Mouse (Mus musculus) lung, postnatal 36 days (tissue): ENCODE results near the gene Pde9a.
"Not testable (repeated sequence)": the region's sequence is repeated elsewhere in the genome, so short reads cannot be mapped to it uniquely, and the experiment has no call there.

Experiments used
- DNase-seq: peaks from one replicate; pipeline ENCODE4 v3.0.0; 2022; ENCODE audit warnings: mixed read lengths

The Pde9a gene

GRCm38 (mm10) chr17:31385671-31386665 lies at the start of gene Pde9a:
Pde9a (plus strand) TSS chr17:31386210.
- DNase-seq, result peak; percentile 80

GRCm38 (mm10) chr17:31339769-31340168 lies 46.2 kb upstream of the Pde9a start:
- DNase-seq, result no peak

- DNase-seq, result no peak
Measured at GRCm38 (mm10) chr17:31342191-31342590, 43.8 kb upstream of the Pde9a start.

- peak; percentile 88 for DNase-seq
Measured at GRCm38 (mm10) chr17:31344172-31344801, 41.7 kb upstream of the Pde9a start.

GRCm38 (mm10) chr17:31344816-31345215 lies 41.2 kb upstream of the Pde9a start:
- DNase-seq, result no peak

GRCm38 (mm10) chr17:31348129-31348528 lies 37.9 kb upstream of the Pde9a start:
- DNase-seq, result peak; percentile 21

GRCm38 (mm10) chr17:31349388-31349787 lies 36.6 kb upstream of the Pde9a start:
- DNase-seq, result no peak

GRCm38 (mm10) chr17:31351984-31352383 lies 34.0 kb upstream of the Pde9a start:
- no peak for DNase-seq

- no peak for DNase-seq
Measured at GRCm38 (mm10) chr17:31353255-31353654, 32.8 kb upstream of the Pde9a start.

GRCm38 (mm10) chr17:31354684-31355083 lies 31.3 kb upstream of the Pde9a start:
- not testable (repeated sequence) for DNase-seq

GRCm38 (mm10) chr17:31355792-31356502 lies 30.1 kb upstream of the Pde9a start:
- no peak for DNase-seq

- no peak for DNase-seq
Measured at GRCm38 (mm10) chr17:31360582-31360981, 25.4 kb upstream of the Pde9a start.

GRCm38 (mm10) chr17:31365586-31366166 lies 20.3 kb upstream of the Pde9a start:
- no peak for DNase-seq

- DNase-seq, result no peak
Measured at GRCm38 (mm10) chr17:31370221-31370620, 15.8 kb upstream of the Pde9a start.

GRCm38 (mm10) chr17:31370931-31371330 lies 15.1 kb upstream of the Pde9a start:
- DNase-seq, result no peak

GRCm38 (mm10) chr17:31377961-31378360 lies 8.0 kb upstream of the Pde9a start:
- peak; percentile 85 for DNase-seq

GRCm38 (mm10) chr17:31378361-31378761 lies 7.6 kb upstream of the Pde9a start:
- DNase-seq, result no peak

- DNase-seq, result no peak
Measured at GRCm38 (mm10) chr17:31379086-31379485, 6.9 kb upstream of the Pde9a start.

- no peak for DNase-seq
Measured at GRCm38 (mm10) chr17:31379863-31380262, 6.1 kb upstream of the Pde9a start.

- DNase-seq, result peak; percentile 38
Measured at GRCm38 (mm10) chr17:31383320-31383719, 2.7 kb upstream of the Pde9a start.

- DNase-seq, result peak; percentile 41
Measured at GRCm38 (mm10) chr17:31384968-31385627, 912 bp upstream of the Pde9a start.

- no peak for DNase-seq
Measured at GRCm38 (mm10) chr17:31386766-31387275, 811 bp downstream of the Pde9a start.
